In genomic region chr10:22402225-22402917, GRCm38 (mm10) we compare ENCODE assay signal across 8 mouse cellular contexts. TPM values are rescaled to one million over a fixed set of nuclear protein-coding genes. Genes with fewer than 3 reads are reported as not detected.
DNase-seq lines count a peak whose midpoint lies in the region; ATAC-seq and TF ChIP-seq lines count a peak whose summit lies in the region.
"Not testable (repeated sequence)": the region's sequence is repeated elsewhere in the genome, so short reads cannot be mapped to it uniquely, and the experiment has no call there.

No protein-coding gene starts in this region.

- H3K36me3 ChIP-seq in MEL (ENCODE audit: control insufficient read depth in 1 of 2, insufficient read depth in 2 of 2, low read length in 2 of 2); thymus, adult 2 months (ENCODE audit: control insufficient read depth, insufficient read depth, low read length): not testable (repeated sequence)

- not testable (repeated sequence) for TF ChIP-seq POLR2A in MEL (IDR thresholded peaks at IDR 0.05; ENCODE audit: control insufficient read depth in 1 of 2, insufficient read depth in 1 of 2, low read depth in 1 of 2, low read length in 2 of 2, poor library complexity in 1 of 2); thymus, adult 2 months (IDR thresholded peaks at IDR 0.05; ENCODE audit: control insufficient read depth, extremely low read depth, insufficient read depth, low read length, poor library complexity)

- DNase-seq in MEL (ENCODE audit: low read depth, low spot score): peak; percentile 62
- DNase-seq in embryo, embryonic 11.5 days (ENCODE audit: low read depth, low spot score): peak; percentile 8
- DNase-seq in heart, adult 11 months: peak; percentile 89
- DNase-seq in left cerebral cortex, adult 18-20 months (ENCODE audit: low spot score in 2 of 2): peak; percentile 12 to 31
- peak; percentile 59 for DNase-seq in lung, postnatal 14 days
- DNase-seq in ovary, postnatal 14 days (ENCODE audit: low spot score): peak; percentile 42
- peak; percentile 13 for DNase-seq in thymus, adult 2 months

- not testable (repeated sequence) for H3K4me1 ChIP-seq in MEL (ENCODE audit: control insufficient read depth in 1 of 2, insufficient read depth in 2 of 2, low read length in 2 of 2); thymus, adult 2 months (replicated peaks; ENCODE audit: control insufficient read depth, insufficient read depth, low read length)

- H3K27ac ChIP-seq in MEL (ENCODE audit: control insufficient read depth, low read depth, low read length); thymus, adult 2 months (ENCODE audit: control insufficient read depth, insufficient read depth, low read length): not testable (repeated sequence)

- TF ChIP-seq CTCF in MEL (IDR thresholded peaks at IDR 0.05 in 2 of 3, conservative IDR thresholded peaks at IDR 0.05 in 1 of 3; ENCODE audit: control insufficient read depth in 1 of 3, insufficient read depth in 1 of 3, low read depth in 2 of 3, low read length in 3 of 3, poor library complexity in 1 of 3, severe bottlenecking in 1 of 3): peak; percentile 23 to 74 (median 61); a peak in 5 of 6 replicates
- TF ChIP-seq CTCF in thymus, adult 2 months (IDR thresholded peaks at IDR 0.05; ENCODE audit: borderline replicate concordance, control insufficient read depth, extremely low read depth, insufficient read depth, low read length, poor library complexity): not testable (repeated sequence)

- peak; percentile 67 for TF ChIP-seq RAD21 in MEL (IDR thresholded peaks at IDR 0.05; ENCODE audit: low read depth, low read length)

- not testable (repeated sequence) for H3K4me3 ChIP-seq in MEL (ENCODE audit: control insufficient read depth in 1 of 2, insufficient read depth in 1 of 2, low read depth in 2 of 2, low read length in 2 of 2); thymus, adult 2 months (ENCODE audit: control insufficient read depth, insufficient read depth, low read length)

- not testable (repeated sequence) for H3K79me2 ChIP-seq in MEL (ENCODE audit: control insufficient read depth, insufficient read depth, low read length, poor library complexity)

- not testable (repeated sequence) for H3K27me3 ChIP-seq in MEL (ENCODE audit: control insufficient read depth in 1 of 2, insufficient read depth in 2 of 2, low read length in 2 of 2); thymus, adult 2 months (ENCODE audit: control insufficient read depth, insufficient read depth, low read length)

- H3K9me3 ChIP-seq in MEL (replicated peaks; ENCODE audit: insufficient read depth, low read length): not testable (repeated sequence)

- H3K9ac ChIP-seq in MEL (ENCODE audit: control insufficient read depth, low read depth, low read length, poor library complexity, severe bottlenecking): not testable (repeated sequence)

- not testable (repeated sequence) for TF ChIP-seq EP300 in MEL (IDR thresholded peaks at IDR 0.05; ENCODE audit: low read depth in 1 of 2, low read length in 2 of 2)

- 1% methylated on average over 9 of the region's 11 CpGs for WGBS in thymus, adult 2 months

- peak; percentile 78 for ATAC-seq in inflammation-experienced regulatory T-cells, adult 6 months

TF ChIP-seq in MEL, 35 proteins besides CTCF, POLR2A, EP300 and RAD21:
- TF ChIP-seq ZC3H11A (IDR thresholded peaks at IDR 0.05; ENCODE audit: low read depth, low read length): peak; percentile 51
- peak; percentile 75 for TF ChIP-seq SMC3 (IDR thresholded peaks at IDR 0.05; ENCODE audit: low read depth, low read length)

RNA-seq across cellular contexts. Expression of gene Raet1d, which starts 42.0 kb away (rescaled TPM):
- total RNA-seq in MEL (2012; rRNA removed): 0.08 and 0.26 TPM in 2 replicates
- polyA plus RNA-seq in MEL (2012; ENCODE audit: insufficient read depth in 1 of 2, insufficient read length in 2 of 2, low read depth in 1 of 2, low replicate concordance in 2 of 2, missing spikeins in 1 of 2): under 1 TPM in 1 of 2 experiments, not detected in 1; 0.42 TPM
- polyA plus RNA-seq in inflammation-experienced regulatory T-cells, adult 6 months (2017; shearing (Covaris generic)): not detected
- not detected for total RNA-seq in left cerebral cortex, adult 18-20 months (2021)
- 0.09 TPM in 1 of 2 replicates, not detected in the other for polyA plus RNA-seq in thymus, adult 2 months (2012; rRNA removed)

Comparison
In these comparisons a context has a peak if more than half of its experiments do, and no peak if none do; other contexts are left out.
1. DNase-seq: peak in every context shown above with its lines; median percentile 89 in heart, adult 11 months; 62 in MEL; 59 in lung, postnatal 14 days; 42 in ovary, postnatal 14 days; 22 in left cerebral cortex, adult 18-20 months; 13 in thymus, adult 2 months; 8 in embryo, embryonic 11.5 days.